Mouse (Mus musculus): ENCODE results near the gene Hmcn2. TPM values are rescaled to one million over a fixed set of nuclear protein-coding genes. Genes with fewer than 3 reads are reported as not detected.

Hmcn2 gene
- 0.20 and 0.24 TPM in 2 replicates for polyA plus RNA-seq (2015; fragmentation: Nextera tagmentation; extraction: Ambion mirVana)

DNA sequence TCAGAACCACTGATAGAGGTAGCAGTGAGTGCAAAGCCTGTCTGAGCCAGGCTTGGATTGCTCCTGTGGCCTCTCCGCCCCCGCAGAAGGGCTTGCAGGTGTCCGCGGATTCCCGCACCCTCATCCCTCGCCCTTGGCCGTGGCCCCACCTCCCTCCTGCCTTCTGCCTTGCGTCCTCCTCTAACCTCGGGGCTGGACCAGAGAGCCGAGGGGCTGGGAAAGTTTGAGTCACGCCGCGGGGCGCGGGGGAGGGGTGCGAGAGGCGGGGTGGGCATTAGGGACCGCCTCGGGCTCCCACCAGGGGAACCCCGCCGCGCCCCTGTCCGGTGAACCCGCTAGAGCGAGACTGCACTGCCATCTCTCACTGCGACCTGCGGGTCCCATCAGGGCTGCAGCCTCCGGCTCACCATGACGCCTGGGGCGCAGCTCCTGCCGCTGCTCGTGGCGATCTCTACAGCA, at the start of gene Hmcn2:
Hmcn2 (plus strand) TSS at position 409 of the 459 bp plus-strand sequence.
- Histone ChIP-seq H3K9ac (replicated peaks) (no peak within 1 kb of the TSS), H3K27ac (ENCODE audit: low read depth) (no peak within 1 kb of the TSS), H3K4me1 (ENCODE audit: insufficient read depth) (no peaks in the 10 kb centered on the region), H3K36me3 (replicated peaks; ENCODE audit: insufficient read depth, low read length) (no peaks in the 10 kb centered on the region), H3K9me3 (ENCODE audit: low read length) (no peaks in the 10 kb centered on the region), H3K4me3 (ENCODE audit: low read depth, low read length) (no peak within 1 kb of the TSS), H3K27me3 (ENCODE audit: insufficient read depth, low read length) (peaks cover 59% of the 10 kb centered on the region), H3K4me2 (ENCODE audit: low read depth, low read length) (no peak within 1 kb of the TSS)
- DNase-seq (no peak), ATAC-seq (no peak)
- WGBS (ENCODE audit: insufficient replicate concordance): 5% methylated on average over 25 of the region's 33 CpGs
- no peak for TF ChIP-seq EP300 (IDR thresholded peaks at IDR 0.05; ENCODE audit: low read depth)
- TF ChIP-seq CTCF (IDR thresholded peaks at IDR 0.05; ENCODE audit: low read depth): no peak

- Histone ChIP-seq H3K4me1 (ENCODE audit: insufficient read depth) (no peaks in the 10 kb centered on the region), H3K27me3 (ENCODE audit: insufficient read depth, low read length) (no peaks in the 10 kb centered on the region), H3K9me3 (ENCODE audit: low read length) (no peaks in the 10 kb centered on the region), H3K27ac (ENCODE audit: low read depth) (no peak overlapping the region), H3K9ac (replicated peaks) (no peak overlapping the region), H3K4me3 (ENCODE audit: low read depth, low read length) (no peak overlapping the region), H3K36me3 (replicated peaks; ENCODE audit: insufficient read depth, low read length) (no peaks in the 10 kb centered on the region), H3K4me2 (ENCODE audit: low read depth, low read length) (no peak overlapping the region)
- ATAC-seq: no peak
- TF ChIP-seq CTCF (IDR thresholded peaks at IDR 0.05; ENCODE audit: low read depth) (no peak), EP300 (IDR thresholded peaks at IDR 0.05; ENCODE audit: low read depth) (no peak)
- 68% methylated on average over 6 of the region's 6 CpGs for WGBS (ENCODE audit: insufficient replicate concordance)
- DNase-seq: no peak
Observed at GRCm38 (mm10) chr2:31267447-31267846, 46.8 kb upstream of the Hmcn2 start.

DNA sequence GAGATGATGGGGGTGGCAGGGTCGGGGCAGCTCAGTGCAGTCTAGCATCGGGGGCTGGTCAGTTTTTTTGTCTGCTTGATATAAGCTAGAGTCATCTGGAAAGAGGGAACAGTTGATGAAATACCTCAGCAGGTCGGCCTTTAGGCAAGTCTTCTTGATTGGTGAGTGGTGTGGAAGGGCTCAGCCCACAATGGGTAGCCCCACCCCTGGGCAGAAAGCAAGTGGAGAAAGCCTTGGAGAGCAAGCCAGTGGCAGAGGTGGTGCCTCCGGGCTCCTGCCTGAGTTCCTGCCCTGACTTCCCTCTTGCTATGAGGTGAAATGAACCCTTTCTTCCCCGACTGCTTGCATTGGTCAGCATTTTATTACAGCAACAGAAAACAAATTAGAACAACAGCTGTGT, 45.6 kb upstream of the Hmcn2 start:
- Histone ChIP-seq H3K27ac (ENCODE audit: low read depth) (no peak overlapping the region), H3K27me3 (ENCODE audit: insufficient read depth, low read length) (no peaks in the 10 kb centered on the region), H3K4me1 (ENCODE audit: insufficient read depth) (no peaks in the 10 kb centered on the region), H3K9ac (replicated peaks) (no peak overlapping the region), H3K4me2 (ENCODE audit: low read depth, low read length) (no peak overlapping the region), H3K4me3 (ENCODE audit: low read depth, low read length) (no peak overlapping the region), H3K9me3 (ENCODE audit: low read length) (no peaks in the 10 kb centered on the region), H3K36me3 (replicated peaks; ENCODE audit: insufficient read depth, low read length) (no peaks in the 10 kb centered on the region)
- 38% methylated on average over 5 of the region's 5 CpGs for WGBS (ENCODE audit: insufficient replicate concordance)
- ATAC-seq (no peak), DNase-seq (no peak)
- no peak for TF ChIP-seq EP300 (IDR thresholded peaks at IDR 0.05; ENCODE audit: low read depth)
- no peak for TF ChIP-seq CTCF (IDR thresholded peaks at IDR 0.05; ENCODE audit: low read depth)

DNA sequence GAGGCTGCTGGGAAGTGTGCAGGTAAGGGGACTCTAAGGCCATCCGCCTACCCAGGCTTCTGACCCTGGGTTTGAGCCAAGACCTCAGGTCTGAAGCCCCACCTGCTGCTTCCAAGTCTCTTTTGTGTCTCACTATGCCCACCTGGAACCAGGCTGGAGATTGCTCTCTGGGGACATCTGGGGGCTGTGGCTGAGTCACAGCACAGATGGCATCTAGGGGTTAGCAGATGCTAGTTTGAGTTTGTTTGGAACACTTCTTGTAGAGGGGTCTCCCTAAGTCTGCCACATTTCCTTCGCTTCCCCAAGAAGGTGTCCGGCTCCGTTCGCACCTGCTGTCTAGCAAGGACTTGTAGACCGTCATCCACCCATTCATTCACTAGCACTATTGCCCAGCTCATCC, 45.0 kb upstream of the Hmcn2 start:
- ATAC-seq: no peak
- no peaks in the 10 kb centered on the region for H3K9me3 ChIP-seq (ENCODE audit: low read length)
- H3K4me2 ChIP-seq (ENCODE audit: low read depth, low read length): no peak overlapping the region
- no peak overlapping the region for H3K4me3 ChIP-seq (ENCODE audit: low read depth, low read length)
- no peak overlapping the region for H3K9ac ChIP-seq (replicated peaks)
- H3K27me3 ChIP-seq (ENCODE audit: insufficient read depth, low read length): no peaks in the 10 kb centered on the region
- H3K27ac ChIP-seq (ENCODE audit: low read depth): no peak overlapping the region
- WGBS (ENCODE audit: insufficient replicate concordance): 86% methylated on average over 6 of the region's 6 CpGs
- TF ChIP-seq CTCF (IDR thresholded peaks at IDR 0.05; ENCODE audit: low read depth) (no peak), EP300 (IDR thresholded peaks at IDR 0.05; ENCODE audit: low read depth) (no peak)
- H3K4me1 ChIP-seq (ENCODE audit: insufficient read depth): no peaks in the 10 kb centered on the region
- no peak for DNase-seq
- no peaks in the 10 kb centered on the region for H3K36me3 ChIP-seq (replicated peaks; ENCODE audit: insufficient read depth, low read length)

GRCm38 (mm10) chr2:31269847-31270246, 44.4 kb upstream of the Hmcn2 start:
- no peak overlapping the region for H3K4me2 ChIP-seq (ENCODE audit: low read depth, low read length)
- TF ChIP-seq CTCF (IDR thresholded peaks at IDR 0.05; ENCODE audit: low read depth): no peak
- TF ChIP-seq EP300 (IDR thresholded peaks at IDR 0.05; ENCODE audit: low read depth): no peak
- 84% methylated on average over 10 of the region's 10 CpGs for WGBS (ENCODE audit: insufficient replicate concordance)
- no peaks in the 10 kb centered on the region for H3K9me3 ChIP-seq (ENCODE audit: low read length)
- no peak overlapping the region for H3K9ac ChIP-seq (replicated peaks)
- DNase-seq (no peak), ATAC-seq (no peak)
- H3K4me3 ChIP-seq (ENCODE audit: low read depth, low read length): no peak overlapping the region
- no peaks in the 10 kb centered on the region for H3K27me3 ChIP-seq (ENCODE audit: insufficient read depth, low read length)
- H3K36me3 ChIP-seq (replicated peaks; ENCODE audit: insufficient read depth, low read length): no peaks in the 10 kb centered on the region
- H3K4me1 ChIP-seq (ENCODE audit: insufficient read depth): no peaks in the 10 kb centered on the region
- no peak overlapping the region for H3K27ac ChIP-seq (ENCODE audit: low read depth)

GRCm38 (mm10) chr2:31270470-31270869, 43.7 kb upstream of the Hmcn2 start:
- 77% methylated on average over 8 of the region's 8 CpGs for WGBS (ENCODE audit: insufficient replicate concordance)
- Histone ChIP-seq H3K4me3 (ENCODE audit: low read depth, low read length) (no peak overlapping the region), H3K9me3 (ENCODE audit: low read length) (no peaks in the 10 kb centered on the region), H3K4me2 (ENCODE audit: low read depth, low read length) (no peak overlapping the region), H3K27me3 (ENCODE audit: insufficient read depth, low read length) (no peaks in the 10 kb centered on the region), H3K9ac (replicated peaks) (no peak overlapping the region), H3K27ac (ENCODE audit: low read depth) (no peak overlapping the region), H3K36me3 (replicated peaks; ENCODE audit: insufficient read depth, low read length) (no peaks in the 10 kb centered on the region), H3K4me1 (ENCODE audit: insufficient read depth) (no peaks in the 10 kb centered on the region)
- no peak for DNase-seq
- no peak for TF ChIP-seq EP300 (IDR thresholded peaks at IDR 0.05; ENCODE audit: low read depth)
- no peak for TF ChIP-seq CTCF (IDR thresholded peaks at IDR 0.05; ENCODE audit: low read depth)
- ATAC-seq: no peak

DNA sequence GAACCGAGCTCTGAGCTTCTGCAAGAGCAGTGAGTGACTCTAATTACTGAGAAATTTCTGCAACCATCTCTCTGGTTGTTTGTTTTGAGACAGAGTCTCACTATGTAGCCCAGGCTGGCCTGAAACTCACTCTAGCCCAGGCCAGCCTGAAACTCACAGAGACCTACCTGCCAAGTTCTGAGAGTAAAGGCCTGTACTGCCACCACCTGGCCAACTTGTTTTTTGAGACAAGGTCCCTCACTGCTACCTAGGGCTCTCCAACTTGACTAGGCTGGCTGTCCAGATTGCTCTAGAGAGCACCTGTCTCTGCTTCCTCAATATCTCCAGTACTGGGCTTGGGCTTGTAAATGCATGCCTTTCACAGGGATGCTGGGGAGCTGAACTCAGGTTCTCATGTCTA, 43.1 kb upstream of the Hmcn2 start:
- WGBS (ENCODE audit: insufficient replicate concordance): 82% methylated on average over 1 of the region's 1 CpGs
- Histone ChIP-seq H3K9me3 (ENCODE audit: low read length) (no peaks in the 10 kb centered on the region), H3K27ac (ENCODE audit: low read depth) (no peak overlapping the region), H3K4me1 (ENCODE audit: insufficient read depth) (no peaks in the 10 kb centered on the region), H3K4me3 (ENCODE audit: low read depth, low read length) (no peak overlapping the region), H3K9ac (replicated peaks) (no peak overlapping the region), H3K36me3 (replicated peaks; ENCODE audit: insufficient read depth, low read length) (no peaks in the 10 kb centered on the region), H3K27me3 (ENCODE audit: insufficient read depth, low read length) (no peaks in the 10 kb centered on the region), H3K4me2 (ENCODE audit: low read depth, low read length) (no peak overlapping the region)
- no peak for ATAC-seq
- TF ChIP-seq EP300 (IDR thresholded peaks at IDR 0.05; ENCODE audit: low read depth) (no peak), CTCF (IDR thresholded peaks at IDR 0.05; ENCODE audit: low read depth) (peak; percentile 30; the same call in 1 of the 2 replicates)
- DNase-seq: no peak

Data from liver, postnatal 0 days (tissue).